Mouse (Mus musculus) embryonic fibroblast, embryonic 13.5 days (primary cell): ENCODE measurements around the gene Ddhd1.

Experiments used
- CTCF ChIP-seq: IDR thresholded peaks from 2 replicates; pipeline ENCODE4 v1.5.1; 2011; ENCODE audit warnings: mild to moderate bottlenecking, control low read depth, low read length, moderate library complexity, borderline replicate concordance; ENCODE audit not compliant: insufficient read depth
- POLR2A ChIP-seq: IDR thresholded peaks from 2 replicates; pipeline ENCODE4 v1.6.1; 2011; ENCODE audit warnings: low read depth, mild to moderate bottlenecking, control low read depth, low read length, moderate library complexity

GRCm38 (mm10) chr14:45696098-45696497 is 38.2 kb upstream of the Ddhd1 start:
- TF ChIP-seq POLR2A (no peak), CTCF (no peak)
